Mouse (Mus musculus) CD4-positive naive resting alpha-beta T cell, adult 76 days (primary cell): Measurements from ENCODE around the gene Mcm7. TPM values are rescaled to one million over a fixed set of nuclear protein-coding genes. Genes with fewer than 3 reads are reported as not detected.

ENCODE experiments used
- total RNA-seq: library from RNA; stranded (reverse); gene quantifications from one replicate; pipeline ENCODE4 v1.2.4, GENCODE M21; 2023

Mcm7 gene
- total RNA-seq, result 83.6 TPM

DNA sequence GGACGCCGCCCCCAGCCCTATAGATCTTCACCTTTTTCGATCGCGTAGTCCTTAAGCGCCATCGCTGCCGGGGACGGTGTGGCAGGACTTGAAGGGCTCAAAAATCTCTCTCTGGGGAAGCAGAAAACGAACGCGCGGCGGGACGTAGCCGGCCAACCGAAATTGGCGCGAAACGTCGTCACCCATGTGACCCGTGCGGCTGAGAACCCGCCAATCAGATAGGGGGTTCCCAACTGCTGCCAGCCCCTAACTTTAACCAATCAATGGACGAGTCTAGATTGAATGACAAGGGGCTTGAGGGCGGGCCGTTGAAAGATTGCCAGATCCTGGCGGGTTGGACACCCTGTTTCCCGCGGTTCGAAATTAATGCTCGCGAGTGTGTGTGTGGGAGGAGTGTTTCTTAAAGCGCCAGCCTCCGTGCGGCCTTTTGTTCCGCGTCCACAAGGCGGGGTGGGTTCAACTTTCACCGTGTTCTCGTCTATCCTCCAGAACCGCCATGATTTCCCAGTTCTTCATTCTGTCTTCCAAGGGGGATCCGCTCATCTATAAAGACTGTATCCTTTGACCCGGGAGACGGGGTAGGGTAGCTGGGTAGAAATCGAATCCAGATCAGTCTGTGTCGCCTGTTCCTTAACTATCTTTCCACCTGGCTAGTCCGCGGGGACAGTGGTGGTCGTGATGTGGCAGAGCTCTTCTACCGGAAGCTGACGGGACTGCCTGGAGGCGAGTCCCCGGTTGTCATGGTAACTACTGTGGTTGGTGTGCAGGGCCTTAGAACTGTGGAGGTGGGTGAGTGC lies at the start of gene Mcm7, which contains the start of gene Ap4m1:
TSS of gene Mcm7 (minus strand) at position 728 of the 797 bp plus-strand sequence.
TSS of gene Ap4m1 (plus strand) at position 308 of the 797 bp plus-strand sequence.

DNA sequence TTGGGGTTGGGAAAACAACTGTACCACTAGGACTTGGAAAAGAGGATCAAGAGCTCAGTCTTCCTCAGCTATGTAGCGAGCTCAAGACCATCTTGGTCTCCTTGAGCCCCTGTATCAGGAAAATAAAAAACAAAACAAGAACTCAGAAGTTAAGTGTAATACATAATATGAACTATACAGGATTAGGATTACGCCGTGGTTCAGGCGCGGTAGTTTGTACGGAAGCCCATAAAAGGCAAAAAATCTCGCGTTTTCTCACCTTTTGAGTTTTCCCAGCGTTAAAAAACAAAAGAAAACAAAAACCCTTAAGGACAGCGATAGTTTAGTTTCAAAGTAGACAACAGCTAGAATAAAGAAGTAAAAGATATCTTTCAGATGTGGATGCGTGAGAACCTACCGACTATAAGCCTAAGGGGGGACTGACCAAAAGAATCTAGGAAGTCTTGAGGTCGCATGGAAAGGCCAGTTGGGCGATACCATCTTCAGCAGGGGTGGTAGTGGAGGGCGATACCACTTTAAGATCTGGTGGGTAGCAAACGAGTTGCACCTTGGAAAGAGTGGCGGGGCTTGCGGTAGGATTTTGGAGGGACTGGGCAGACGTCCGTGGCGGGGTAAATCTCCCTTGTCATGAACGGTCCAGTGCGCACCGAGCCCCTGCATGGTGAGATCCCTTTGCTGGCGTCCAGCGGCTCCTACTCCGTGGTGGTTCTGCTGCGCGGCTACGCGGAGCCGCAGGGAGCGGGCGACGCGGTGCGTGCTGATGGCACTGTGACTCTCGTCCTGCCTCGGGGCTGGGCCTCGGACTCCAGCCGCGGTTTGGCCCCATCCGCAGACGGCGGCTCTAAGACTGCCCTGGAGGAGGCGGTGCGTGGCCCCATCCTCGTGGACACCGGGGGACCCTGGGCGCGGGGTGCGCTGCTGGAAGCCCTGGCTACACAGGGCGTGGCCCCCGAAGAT lies 21.8 kb upstream of the Mcm7 start, which contains the start of gene Mblac1:
TSS of gene Mblac1 (plus strand) at position 544 of the 957 bp plus-strand sequence.

DNA sequence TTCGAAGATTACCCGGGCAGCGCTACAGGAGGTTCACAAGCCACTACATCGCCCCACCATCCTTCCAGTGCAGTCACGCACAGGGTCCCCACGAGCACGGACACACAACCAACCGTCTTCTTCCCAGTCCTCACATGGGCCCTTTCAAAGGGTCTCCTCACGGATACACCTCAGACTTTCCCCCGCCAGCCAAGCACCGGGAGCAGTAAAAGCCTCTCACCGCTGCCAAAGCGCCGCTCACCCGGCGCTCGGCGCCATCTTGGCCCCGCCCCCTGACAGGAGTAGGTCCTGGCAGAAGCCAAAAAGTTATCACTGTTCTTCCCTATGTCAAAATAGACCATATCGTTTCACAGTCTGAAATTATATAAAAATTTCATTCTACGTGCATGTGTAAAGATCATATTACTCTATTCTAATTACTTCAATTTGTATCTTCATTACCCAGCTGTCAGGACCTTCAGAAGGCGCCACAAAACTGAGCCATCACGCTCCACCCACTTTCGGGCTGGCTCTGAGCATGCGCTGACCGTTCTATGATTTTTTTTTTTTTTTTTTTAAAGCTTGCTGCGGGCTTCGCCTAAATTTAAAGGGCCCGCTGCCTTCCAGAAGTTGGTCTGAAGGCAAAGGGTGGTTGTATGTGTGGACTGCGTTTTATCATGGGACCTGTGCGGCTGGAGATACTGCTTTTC lies 14.9 kb upstream of the Mcm7 start, which contains the start of the genes Taf6 and Cnpy4:
TSS of gene Taf6 (minus strand) at position 502 of the 689 bp plus-strand sequence.
TSS of gene Cnpy4 (plus strand) at position 536 of the 689 bp plus-strand sequence.

DNA sequence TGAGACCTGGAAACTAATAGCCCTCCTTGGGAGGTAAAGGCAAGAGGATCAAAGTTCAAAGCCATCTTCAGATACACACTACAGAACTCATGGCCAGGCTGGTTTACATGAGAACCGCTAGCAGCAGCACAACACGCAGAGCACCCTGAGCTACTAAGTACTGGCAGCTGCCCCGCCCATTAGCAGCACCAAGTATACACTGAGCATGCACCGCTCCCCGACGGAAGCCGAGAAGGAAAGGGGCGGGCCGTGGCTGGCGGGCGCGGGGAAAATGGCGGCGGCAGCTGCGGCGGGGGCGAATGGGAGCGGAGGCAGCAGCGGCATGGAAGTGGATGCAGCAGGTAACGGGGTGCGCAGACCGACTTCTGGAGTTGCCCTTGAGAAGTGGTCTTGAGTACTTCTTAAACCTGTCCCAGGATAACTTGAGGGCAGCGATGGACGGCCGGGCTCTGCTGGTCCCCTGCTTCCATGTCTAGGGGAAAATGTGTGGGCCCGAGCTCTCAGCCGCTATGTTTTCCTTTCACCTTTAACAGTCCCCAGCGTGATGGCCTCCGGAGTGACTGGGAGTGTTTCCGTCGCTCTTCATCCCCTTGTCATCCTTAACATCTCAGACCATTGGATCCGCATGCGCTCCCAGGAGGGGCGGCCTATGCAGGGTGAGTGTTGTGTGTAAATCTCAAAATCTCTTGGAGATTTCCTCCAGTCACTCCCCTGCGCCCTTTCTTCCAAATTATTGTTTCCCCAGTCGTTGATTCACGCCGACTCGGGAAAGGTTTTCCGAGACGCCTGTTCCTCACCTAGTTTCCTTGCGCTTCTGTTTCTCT lies 11.2 kb downstream of the Mcm7 start, which contains the start of gene Cops6:
TSS of gene Cops6 (plus strand) at position 230 of the 824 bp plus-strand sequence.

DNA sequence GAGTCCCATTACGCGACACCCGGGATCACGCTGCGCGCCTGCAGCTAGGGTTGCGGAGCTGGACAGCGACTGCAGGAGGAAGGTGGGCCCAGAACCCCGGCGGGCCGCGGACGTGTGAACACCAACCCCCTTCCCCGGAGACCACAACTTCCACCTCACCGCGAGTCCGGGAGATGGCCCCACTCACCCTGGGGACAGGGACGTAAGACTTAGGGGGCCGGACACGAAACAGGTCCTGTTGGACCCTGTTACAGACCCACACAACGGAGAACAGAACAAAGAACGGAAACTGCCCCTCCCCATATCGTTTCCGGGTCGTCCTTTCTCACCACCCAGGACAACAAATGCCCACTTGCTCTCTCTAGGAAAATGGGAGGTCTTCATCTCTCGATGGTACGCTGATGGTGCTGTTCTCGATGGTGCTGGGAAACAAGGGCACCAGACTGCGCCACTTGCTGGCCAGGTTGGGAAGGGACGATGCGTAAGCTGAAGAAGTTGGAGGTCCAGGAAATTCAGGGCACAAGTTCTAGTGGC lies 16.7 kb downstream of the Mcm7 start, which contains the start of gene Zfp113:
TSS of gene Zfp113 (minus strand) at position 302 of the 534 bp plus-strand sequence.

GRCm38 (mm10) chr5:138116255-138117198 lies 55.7 kb downstream of the Mcm7 start, which contains the start of gene Zscan21:
TSS of gene Zscan21 (plus strand) at chr5:138116903.

Other genes starting within 250 kb of the Mcm7 start
- gene Gjc3, start 209.3 kb downstream of the Mcm7 start, total RNA-seq, result not detected
- gene Azgp1, start 190.9 kb downstream of the Mcm7 start, total RNA-seq, result not detected
- not detected for gene Smok3a, start 151.2 kb downstream of the Mcm7 start, total RNA-seq
- gene Smok3b, start 151.0 kb downstream of the Mcm7 start, total RNA-seq, result not detected
- gene Smok3c, start 119.2 kb downstream of the Mcm7 start, total RNA-seq, result not detected
- gene Zkscan1, start 87.3 kb downstream of the Mcm7 start, total RNA-seq, result 29.9 TPM
- 14.7 TPM for gene Zscan21, start 55.5 kb downstream of the Mcm7 start, total RNA-seq
- 8.2 TPM for gene Zfp113, start 16.7 kb downstream of the Mcm7 start, total RNA-seq
- gene Cops6, start 11.4 kb downstream of the Mcm7 start, total RNA-seq, result 54.9 TPM
- 23.3 TPM for gene Ap4m1, start 420 bp downstream of the Mcm7 start, total RNA-seq
- 21.1 TPM for gene Taf6, start 15.0 kb upstream of the Mcm7 start, total RNA-seq
- 17.2 TPM for gene Cnpy4, start 15.1 kb upstream of the Mcm7 start, total RNA-seq
- 1.0 TPM for gene Mblac1, start 21.9 kb upstream of the Mcm7 start, total RNA-seq
- 0.38 TPM for gene Nxpe5, start 53.5 kb upstream of the Mcm7 start, total RNA-seq
- gene Lamtor4, start 83.1 kb upstream of the Mcm7 start, total RNA-seq, result 20.9 TPM
- gene BC037034, start 91.6 kb upstream of the Mcm7 start, total RNA-seq, result 38.4 TPM
- gene Gal3st4, start 100.4 kb upstream of the Mcm7 start, total RNA-seq, result not detected
- not detected for gene Gm43720, start 107.5 kb upstream of the Mcm7 start, total RNA-seq
- gene Gpc2, start 107.6 kb upstream of the Mcm7 start, total RNA-seq, result 1.8 TPM
- not detected for gene Stag3, start 107.8 kb upstream of the Mcm7 start, total RNA-seq
- gene Pvrig, start 169.5 kb upstream of the Mcm7 start, total RNA-seq, result not detected